Mouse (Mus musculus) heart, postnatal 0 days (tissue): ENCODE measurements at regions not wholly inside any gene's neighbourhood (a gene's known extent, or its start where the extent isn't known, plus 50 kb on each side); places are given as distances from the start of the nearest gene placed in this dataset.

Experiments
- ATAC-seq: fragments of 200-750 bp; cut with Nextera tagmentation; 2 replicates; pipeline ENCODE4 v1.8.0; 2017; ENCODE audit warnings: low read depth, moderate number of reproducible peaks, moderate library complexity; ENCODE audit not compliant: insufficient read depth
- DNase-seq: peaks from one replicate; pipeline ENCODE4 v3.0.0-alpha.2; 2016; ENCODE audit warnings: low spot score
- H3K27ac ChIP-seq: fragments of 300-500 bp; sonication (generic); 2 replicates; pipeline ENCODE4 v1.5.1; 2014; ENCODE audit warnings: low read depth, mild to moderate bottlenecking
- H3K27me3 ChIP-seq: fragments of 300-500 bp; sonication (generic); 2 replicates; pipeline ENCODE4 v1.6.1; 2014; ENCODE audit warnings: low read length, mixed read lengths; ENCODE audit not compliant: control insufficient read depth, insufficient read depth
- H3K36me3 ChIP-seq: fragments of 300-500 bp; sonication (generic); replicated peaks from 2 replicates; pipeline ENCODE4 v1.6.1; 2014; ENCODE audit warnings: low read length, mixed read lengths; ENCODE audit not compliant: control insufficient read depth, insufficient read depth
- H3K4me1 ChIP-seq: fragments of 300-500 bp; sonication (generic); 2 replicates; pipeline ENCODE4 v1.6.1; 2014; ENCODE audit warnings: antibody characterized with exemption; ENCODE audit not compliant: control insufficient read depth, insufficient read depth
- H3K4me2 ChIP-seq: fragments of 300-500 bp; sonication (generic); 2 replicates; pipeline ENCODE4 v1.6.1; 2014; ENCODE audit warnings: low read depth, mild to moderate bottlenecking, low read length, moderate library complexity
- H3K4me3 ChIP-seq: fragments of 300-500 bp; sonication (generic); 2 replicates; pipeline ENCODE4 v1.5.1; 2014; ENCODE audit warnings: low read depth, low read length
- H3K9ac ChIP-seq: fragments of 300-500 bp; sonication (generic); replicated peaks from 2 replicates; pipeline ENCODE4 v1.6.1; 2014; ENCODE audit warnings: low read depth, low read length, mixed read lengths
- H3K9me3 ChIP-seq: fragments of 300-500 bp; sonication (generic); replicated peaks from 2 replicates; pipeline ENCODE4 v1.6.1; 2016; ENCODE audit warnings: low read length; ENCODE audit not compliant: control insufficient read depth
- CTCF ChIP-seq: IDR thresholded peaks from 2 replicates; pipeline ENCODE4 v1.5.1; 2016; ENCODE audit warnings: antibody characterized with exemption, control low read depth, low read depth
- EP300 ChIP-seq: IDR thresholded peaks from 2 replicates; pipeline ENCODE4 v1.6.1; 2016; ENCODE audit warnings: antibody characterized with exemption, low read depth
- WGBS: fragments of 180-500 bp; shearing (Covaris S2); extraction: QIAGEN DNeasy Blood & Tissue Kit; methylation state at CpG from one replicate; pipeline ENCODE4 v1.1.7; 2014; 5-methylcytosine and 5-hydroxymethylcytosine counted together

DNA sequence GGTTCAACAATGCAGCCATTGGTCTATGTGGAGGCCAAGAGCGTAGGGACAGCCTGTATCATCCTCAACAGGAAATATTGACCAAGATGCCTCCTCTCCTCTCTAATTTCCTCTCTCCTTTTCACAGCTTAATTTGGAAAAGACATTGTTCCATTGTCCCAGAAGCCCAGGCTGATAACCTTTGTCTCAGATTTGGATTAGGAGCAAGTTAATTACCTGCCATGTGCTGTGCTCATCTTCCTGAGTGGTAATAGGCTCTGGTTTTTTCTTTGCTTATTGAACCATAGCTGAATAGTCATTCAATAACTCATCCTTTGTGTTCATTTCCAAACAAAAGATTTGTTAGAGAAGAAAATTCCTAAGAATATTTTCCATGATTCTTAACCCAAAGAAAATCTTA is 280.6 kb upstream of the Meis1 start:
- Histone ChIP-seq H3K4me1 (no peaks in the 10 kb centered on the region), H3K9me3 (no peaks in the 10 kb centered on the region), H3K27ac (no peak overlapping the region), H3K4me2 (no peak overlapping the region), H3K27me3 (no peaks in the 10 kb centered on the region), H3K9ac (no peak overlapping the region), H3K36me3 (no peaks in the 10 kb centered on the region), H3K4me3 (no peak overlapping the region)
- TF ChIP-seq EP300 (no peak), CTCF (no peak)
- DNase-seq (no peak), ATAC-seq (no peak)
- WGBS = 87% methylated on average over 1 of the region's 1 CpGs

DNA sequence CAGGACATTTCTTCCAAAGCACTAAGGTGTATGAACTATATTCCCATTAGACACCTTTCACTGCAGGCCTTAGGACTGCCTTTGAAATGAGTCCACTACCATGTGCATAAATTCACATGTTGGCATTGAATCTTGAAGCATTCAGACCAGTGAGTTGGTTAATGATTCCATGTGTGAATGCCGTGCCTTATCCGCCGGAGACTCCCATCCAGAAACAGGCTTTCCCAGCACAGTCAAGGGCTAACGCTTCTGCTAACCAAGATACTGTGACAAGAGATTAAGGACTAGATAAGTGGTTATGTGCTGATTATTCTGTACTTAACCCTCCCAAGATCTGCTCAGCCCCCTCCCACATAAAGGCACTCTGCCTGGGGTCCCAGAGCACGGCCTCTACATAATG is 287.9 kb upstream of the Meis1 start:
- TF ChIP-seq EP300 (no peak), CTCF (no peak)
- peaks cover 13% of the 10 kb centered on the region for H3K4me1 ChIP-seq
- no peak overlapping the region for H3K27ac ChIP-seq
- H3K9ac ChIP-seq = no peak overlapping the region
- no peaks in the 10 kb centered on the region for H3K27me3 ChIP-seq
- DNase-seq (no peak), ATAC-seq (no peak)
- no peaks in the 10 kb centered on the region for H3K36me3 ChIP-seq
- no peak overlapping the region for H3K4me3 ChIP-seq
- 81% methylated on average over 5 of the region's 5 CpGs for WGBS
- H3K9me3 ChIP-seq = no peaks in the 10 kb centered on the region
- no peak overlapping the region for H3K4me2 ChIP-seq

DNA sequence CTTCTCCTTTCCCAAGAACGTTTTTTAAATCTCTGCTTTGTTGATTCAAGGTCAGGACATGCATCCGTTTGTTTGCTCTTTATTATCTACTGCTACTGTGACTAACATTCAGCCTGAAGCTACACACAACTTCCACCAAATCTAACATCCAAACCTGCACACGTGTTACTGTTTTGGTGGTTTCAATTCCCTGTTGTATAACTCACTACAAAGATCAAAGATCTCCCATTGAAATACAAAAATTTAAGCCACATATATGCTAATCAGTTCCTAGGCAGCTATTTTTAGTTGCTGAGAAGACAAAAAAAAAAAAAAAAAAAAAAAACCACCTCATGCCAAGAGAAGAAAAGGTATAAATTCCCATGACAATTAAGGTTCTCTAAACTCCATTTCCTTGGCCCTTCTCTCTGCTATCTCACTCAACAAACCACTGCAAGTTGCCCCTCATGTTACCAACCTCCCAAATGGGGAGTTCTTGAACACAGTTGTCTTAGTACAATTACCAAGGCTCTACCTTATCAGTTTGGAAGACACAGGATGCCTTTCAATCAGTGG is 312.0 kb upstream of the Meis1 start:
- H3K36me3 ChIP-seq = no peaks in the 10 kb centered on the region
- ATAC-seq (no peak), DNase-seq (no peak)
- H3K4me3 ChIP-seq = no peak overlapping the region
- 45% methylated on average over 3 of the region's 3 CpGs for WGBS
- H3K9me3 ChIP-seq = no peaks in the 10 kb centered on the region
- H3K4me1 ChIP-seq = 0 out of 2 replicates have a peak, but pooled peaks cover 6% of the 10 kb centered on the region
- no peak for TF ChIP-seq CTCF
- TF ChIP-seq EP300 = no peak
- H3K27ac ChIP-seq = no peak overlapping the region
- H3K9ac ChIP-seq = no peak overlapping the region
- no peaks in the 10 kb centered on the region for H3K27me3 ChIP-seq
- no peak overlapping the region for H3K4me2 ChIP-seq

DNA sequence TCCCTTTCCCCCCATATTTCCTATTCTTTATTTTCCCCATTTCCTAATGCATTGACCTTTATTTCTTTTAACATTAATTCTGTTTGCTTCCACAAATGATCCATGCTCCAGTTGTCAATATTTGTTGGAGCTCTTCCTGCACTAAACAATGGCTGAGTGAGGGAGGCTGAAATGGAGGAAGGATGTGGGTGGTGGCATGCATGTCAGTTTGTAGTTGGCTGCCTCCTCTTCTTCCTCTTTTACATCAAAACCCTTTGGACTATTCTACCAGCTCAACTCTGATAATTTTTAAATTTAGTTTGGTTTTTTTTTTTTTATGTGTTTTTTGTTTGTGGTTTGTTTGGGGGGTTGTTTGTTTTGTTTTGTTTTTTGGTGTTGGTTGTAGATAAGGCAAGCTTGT is 313.5 kb upstream of the Meis1 start:
- Histone ChIP-seq H3K4me3 (no peak overlapping the region), H3K27ac (no peak overlapping the region), H3K27me3 (no peaks in the 10 kb centered on the region), H3K9ac (no peak overlapping the region), H3K36me3 (no peaks in the 10 kb centered on the region), H3K4me2 (no peak overlapping the region), H3K9me3 (no peaks in the 10 kb centered on the region), H3K4me1 (0 out of 2 replicates have a peak, but pooled peaks cover 6% of the 10 kb centered on the region)
- DNase-seq (no peak), ATAC-seq (no peak)
- TF ChIP-seq CTCF (no peak), EP300 (no peak)

DNA sequence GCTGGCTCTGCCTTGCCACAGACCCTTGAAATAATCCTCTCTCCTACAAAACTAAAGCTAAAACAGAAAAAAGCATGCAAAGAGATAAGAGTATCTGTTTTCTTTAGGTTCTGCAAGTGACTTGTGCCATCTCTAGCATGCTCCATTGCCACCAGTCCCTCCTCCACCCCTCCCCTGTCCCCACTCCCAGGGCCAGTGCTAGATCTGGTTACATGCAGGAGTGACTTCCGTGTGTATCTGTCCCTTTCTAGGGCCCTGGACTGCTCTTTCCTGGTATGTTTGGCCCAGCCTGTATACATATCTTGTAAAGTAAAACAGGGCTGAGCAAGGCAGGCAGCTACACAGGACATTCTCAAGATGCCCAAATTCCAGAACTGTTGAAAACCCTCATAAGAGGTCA is 313.9 kb upstream of the Meis1 start:
- TF ChIP-seq EP300 (no peak), CTCF (no peak)
- DNase-seq (no peak), ATAC-seq (no peak)
- Histone ChIP-seq H3K9ac (no peak overlapping the region), H3K36me3 (no peaks in the 10 kb centered on the region), H3K27ac (no peak overlapping the region), H3K9me3 (no peaks in the 10 kb centered on the region), H3K27me3 (no peaks in the 10 kb centered on the region), H3K4me2 (no peak overlapping the region), H3K4me1 (0 out of 2 replicates have a peak, but pooled peaks cover 6% of the 10 kb centered on the region), H3K4me3 (no peak overlapping the region)
- 12% methylated on average over 1 of the region's 1 CpGs for WGBS

DNA sequence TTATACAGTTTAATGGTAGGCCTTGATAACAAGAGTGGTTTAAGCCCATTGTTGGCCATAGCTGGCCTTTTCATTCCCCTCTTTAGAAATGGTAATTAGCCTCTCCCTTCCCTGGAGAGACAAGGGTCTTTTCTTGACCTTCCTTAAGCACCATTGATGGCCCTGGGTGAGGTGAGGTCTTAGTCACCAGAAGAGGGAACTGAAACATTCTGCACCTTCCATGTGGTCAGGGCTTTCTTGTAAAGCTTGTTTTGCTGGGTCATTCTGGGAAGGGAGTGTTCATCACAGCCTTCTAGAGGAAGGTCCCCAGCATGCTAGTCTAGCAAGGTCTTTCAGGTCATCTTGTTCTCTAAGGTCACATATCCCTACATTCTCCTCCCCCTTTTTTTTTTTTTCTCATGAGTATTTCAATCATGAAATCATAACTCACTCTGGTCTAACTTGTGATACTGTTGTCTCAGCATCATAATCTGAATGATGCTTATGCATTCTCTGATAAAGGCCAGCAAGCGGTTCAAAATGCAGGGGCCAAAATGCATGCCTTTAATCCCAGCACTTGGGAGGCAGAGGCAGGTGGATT is 315.2 kb upstream of the Meis1 start:
- Histone ChIP-seq H3K9ac (no peak overlapping the region), H3K4me2 (no peak overlapping the region), H3K4me1 (0 out of 2 replicates have a peak, but pooled peaks cover under 1% of the 10 kb centered on the region), H3K9me3 (no peaks in the 10 kb centered on the region), H3K27me3 (no peaks in the 10 kb centered on the region), H3K36me3 (no peaks in the 10 kb centered on the region), H3K4me3 (no peak overlapping the region), H3K27ac (no peak overlapping the region)
- no peak for DNase-seq
- ATAC-seq = no peak
- TF ChIP-seq EP300 (no peak), CTCF (no peak)
- WGBS = 94% methylated on average over 1 of the region's 1 CpGs
